Mouse (Mus musculus): Measurements from ENCODE around the gene Jund. TPM values are rescaled to one million over a fixed set of nuclear protein-coding genes. Genes with fewer than 3 reads are reported as not detected.

Jund gene
- polyA plus RNA-seq, 1 experiment: not detected

GRCm38 (mm10) chr8:70680039-70680438 lies 18.7 kb upstream of the Jund start:
- H3K4me1 ChIP-seq (ENCODE audit: control insufficient read depth, insufficient read depth, low read length): peaks cover 27% of the 10 kb centered on the region
- TF ChIP-seq CTCF (IDR thresholded peaks at IDR 0.05; ENCODE audit: insufficient read depth, low read depth, low read length) (no peak), POLR2A (IDR thresholded peaks at IDR 0.05; ENCODE audit: insufficient read depth, low read depth, low read length) (no peak)
- 93% methylated on average over 3 of the region's 3 CpGs for WGBS

GRCm38 (mm10) chr8:70681410-70681809 lies 17.3 kb upstream of the Jund start:
- peaks cover 32% of the 10 kb centered on the region for H3K4me1 ChIP-seq (ENCODE audit: control insufficient read depth, insufficient read depth, low read length)

More at GRCm38 (mm10) chr8:70680039-70680438, 18.7 kb upstream of the Jund start:
- Histone ChIP-seq H3K4me3 (ENCODE audit: insufficient read depth, low read depth, low read length) (no peak overlapping the region), H3K27ac (ENCODE audit: insufficient read depth, low read depth, low read length) (no peak overlapping the region)

DNA sequence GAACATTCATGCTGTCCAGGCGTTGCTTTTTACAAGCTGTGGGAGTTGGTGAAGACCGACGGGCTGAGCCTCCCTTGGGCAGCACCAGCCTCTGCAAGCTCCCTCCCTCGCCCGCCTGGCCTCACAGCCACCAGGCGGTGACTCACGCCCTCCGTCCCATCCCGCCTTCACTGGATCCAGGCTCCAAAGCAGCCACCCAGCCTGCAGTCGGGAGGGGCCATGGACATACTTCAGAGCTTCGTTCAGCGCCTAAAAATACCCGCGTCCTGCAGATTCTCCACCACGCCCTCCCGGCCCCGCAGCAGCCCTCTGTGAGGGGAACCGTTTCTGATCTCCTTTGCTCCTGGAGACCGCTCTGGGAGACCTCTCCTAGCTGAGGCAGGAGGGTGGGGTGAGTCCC lies 16.6 kb upstream of the Jund start:
- no peak for TF ChIP-seq POLR2A (IDR thresholded peaks at IDR 0.05; ENCODE audit: insufficient read depth, low read depth, low read length)
- TF ChIP-seq CTCF (IDR thresholded peaks at IDR 0.05; ENCODE audit: insufficient read depth, low read depth, low read length): no peak
- Histone ChIP-seq H3K4me3 (ENCODE audit: insufficient read depth, low read depth, low read length) (peak overlapping the region; percentile 16; the same call in 1 of the 2 replicates), H3K27ac (ENCODE audit: insufficient read depth, low read depth, low read length) (peak overlapping the region; percentile 77), H3K4me1 (ENCODE audit: control insufficient read depth, insufficient read depth, low read length) (peaks cover 34% of the 10 kb centered on the region)
- WGBS: 6% methylated on average over 19 of the region's 19 CpGs

More at GRCm38 (mm10) chr8:70681410-70681809, 17.3 kb upstream of the Jund start:
- Histone ChIP-seq H3K4me3 (ENCODE audit: insufficient read depth, low read depth, low read length) (no peak overlapping the region), H3K27ac (ENCODE audit: insufficient read depth, low read depth, low read length) (peak overlapping the region; percentile 77; the same call in 1 of the 2 replicates)
- 74% methylated on average over 3 of the region's 3 CpGs for WGBS
- TF ChIP-seq CTCF (IDR thresholded peaks at IDR 0.05; ENCODE audit: insufficient read depth, low read depth, low read length) (no peak), POLR2A (IDR thresholded peaks at IDR 0.05; ENCODE audit: insufficient read depth, low read depth, low read length) (no peak)

DNA sequence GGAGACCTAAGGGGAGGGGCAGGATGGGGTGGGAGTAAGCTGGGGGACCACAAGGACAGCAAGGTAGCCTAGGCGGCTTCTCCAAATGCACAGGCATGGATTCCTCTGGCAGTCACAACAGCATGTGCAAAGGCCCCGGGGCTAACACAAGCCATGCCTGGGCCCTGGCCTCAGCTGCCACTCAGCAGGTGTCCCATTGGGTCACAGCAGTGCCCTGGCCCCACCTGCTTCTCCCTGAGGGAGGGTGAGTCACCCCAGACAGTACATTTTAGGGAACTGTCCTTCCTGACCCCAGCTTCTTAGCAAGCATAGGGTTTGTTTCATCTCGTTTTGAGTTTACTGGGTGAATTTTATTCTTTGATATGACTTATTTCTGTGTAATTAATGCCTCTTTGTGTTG lies 16.1 kb upstream of the Jund start:
- WGBS: 56% methylated on average over 3 of the region's 3 CpGs
- TF ChIP-seq POLR2A (IDR thresholded peaks at IDR 0.05; ENCODE audit: insufficient read depth, low read depth, low read length) (no peak), CTCF (IDR thresholded peaks at IDR 0.05; ENCODE audit: insufficient read depth, low read depth, low read length) (no peak)

DNA sequence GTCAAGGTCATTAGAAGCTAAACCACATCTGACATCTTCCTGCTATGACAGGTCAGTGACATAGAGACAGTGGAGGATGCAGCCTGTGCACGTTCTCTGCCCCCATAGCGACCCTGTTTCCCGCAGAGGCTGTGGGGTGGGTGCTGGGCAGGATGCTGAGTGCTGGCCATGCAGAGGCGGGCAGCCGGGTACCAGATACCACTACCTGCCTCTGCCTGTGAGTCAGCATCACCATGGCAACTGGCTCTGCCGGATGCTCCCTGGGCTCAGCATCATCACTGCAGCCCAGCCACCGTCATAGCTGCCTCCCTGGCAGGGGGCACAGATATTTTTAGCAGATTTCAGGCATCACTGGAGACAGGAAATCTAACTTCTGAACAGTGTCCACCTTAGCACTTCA lies 14.5 kb upstream of the Jund start:
- no peak overlapping the region for H3K4me3 ChIP-seq (ENCODE audit: insufficient read depth, low read depth, low read length)
- TF ChIP-seq POLR2A (IDR thresholded peaks at IDR 0.05; ENCODE audit: insufficient read depth, low read depth, low read length) (0 out of 2 replicates have a peak, but pooled peaks have one; percentile 14), CTCF (IDR thresholded peaks at IDR 0.05; ENCODE audit: insufficient read depth, low read depth, low read length) (no peak)
- 13% methylated on average over 7 of the region's 7 CpGs for WGBS
- peaks cover 34% of the 10 kb centered on the region for H3K4me1 ChIP-seq (ENCODE audit: control insufficient read depth, insufficient read depth, low read length)
- peak overlapping the region; percentile 95 for H3K27ac ChIP-seq (ENCODE audit: insufficient read depth, low read depth, low read length)

More for the DNA sequence above, 16.1 kb upstream of the Jund start:
- H3K4me3 ChIP-seq (ENCODE audit: insufficient read depth, low read depth, low read length): peak overlapping the region; percentile 16; the same call in 1 of the 2 replicates
- peak overlapping the region; percentile 77 for H3K27ac ChIP-seq (ENCODE audit: insufficient read depth, low read depth, low read length)
- peaks cover 34% of the 10 kb centered on the region for H3K4me1 ChIP-seq (ENCODE audit: control insufficient read depth, insufficient read depth, low read length)

DNA sequence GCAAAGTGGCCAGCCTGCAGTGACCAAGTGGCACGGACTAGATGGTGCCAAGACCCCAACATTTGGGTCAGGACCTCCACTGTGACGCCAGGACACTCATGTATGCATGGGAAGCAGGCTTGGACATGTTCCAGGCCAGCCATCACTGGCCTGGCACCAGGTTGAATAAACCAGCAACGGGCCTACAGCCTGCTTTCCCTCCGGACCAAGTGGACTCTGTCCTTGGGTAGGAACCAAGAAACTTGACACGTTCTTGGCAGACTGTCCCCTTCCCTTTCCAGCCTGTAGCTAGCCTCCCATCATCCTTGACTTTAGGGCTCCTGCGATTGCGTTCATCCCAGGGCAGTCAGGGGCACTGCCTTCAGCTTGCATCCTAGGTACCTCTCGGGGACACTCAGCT lies 11.2 kb upstream of the Jund start:
- Histone ChIP-seq H3K4me1 (ENCODE audit: control insufficient read depth, insufficient read depth, low read length) (peaks cover 47% of the 10 kb centered on the region), H3K4me3 (ENCODE audit: insufficient read depth, low read depth, low read length) (no peak overlapping the region), H3K27ac (ENCODE audit: insufficient read depth, low read depth, low read length) (no peak overlapping the region)
- 54% methylated on average over 8 of the region's 8 CpGs for WGBS
- TF ChIP-seq CTCF (IDR thresholded peaks at IDR 0.05; ENCODE audit: insufficient read depth, low read depth, low read length) (no peak), POLR2A (IDR thresholded peaks at IDR 0.05; ENCODE audit: insufficient read depth, low read depth, low read length) (no peak)

- 92% methylated on average over 3 of the region's 3 CpGs for WGBS
- Histone ChIP-seq H3K4me3 (ENCODE audit: insufficient read depth, low read depth, low read length) (no peak overlapping the region), H3K4me1 (ENCODE audit: control insufficient read depth, insufficient read depth, low read length) (peaks cover 45% of the 10 kb centered on the region), H3K27ac (ENCODE audit: insufficient read depth, low read depth, low read length) (no peak overlapping the region)
- TF ChIP-seq POLR2A (IDR thresholded peaks at IDR 0.05; ENCODE audit: insufficient read depth, low read depth, low read length) (no peak), CTCF (IDR thresholded peaks at IDR 0.05; ENCODE audit: insufficient read depth, low read depth, low read length) (no peak)
Measured at GRCm38 (mm10) chr8:70688136-70688535, 10.6 kb upstream of the Jund start.

DNA sequence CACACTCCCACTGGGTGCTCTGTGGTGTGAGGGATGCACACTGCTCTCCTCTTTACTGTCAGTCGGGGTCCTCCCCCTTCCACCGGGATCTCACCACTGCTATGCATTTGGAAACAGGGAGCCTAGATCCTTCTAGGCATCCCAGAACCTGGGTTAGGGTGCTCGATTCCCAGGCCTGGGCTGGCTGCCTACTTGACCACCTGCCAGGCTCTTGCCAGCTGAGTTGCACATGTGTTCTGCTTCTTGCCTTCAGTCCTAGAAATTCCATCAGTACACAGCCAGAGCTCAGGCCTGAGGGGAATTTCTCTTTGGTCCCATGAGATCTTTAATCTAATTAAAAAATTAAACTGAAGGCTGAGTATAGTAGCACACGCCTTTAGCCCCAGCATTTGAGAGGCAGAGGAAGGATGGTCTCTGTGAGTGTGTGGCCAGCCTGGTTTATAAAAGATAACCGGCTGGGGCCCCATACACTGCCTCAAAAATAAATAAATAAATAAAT lies 8.8 kb upstream of the Jund start:
- peaks cover 30% of the 10 kb centered on the region for H3K4me1 ChIP-seq (ENCODE audit: control insufficient read depth, insufficient read depth, low read length)
- no peak overlapping the region for H3K27ac ChIP-seq (ENCODE audit: insufficient read depth, low read depth, low read length)
- WGBS: 63% methylated on average over 5 of the region's 5 CpGs
- H3K4me3 ChIP-seq (ENCODE audit: insufficient read depth, low read depth, low read length): no peak overlapping the region
- TF ChIP-seq CTCF (IDR thresholded peaks at IDR 0.05; ENCODE audit: insufficient read depth, low read depth, low read length) (no peak), POLR2A (IDR thresholded peaks at IDR 0.05; ENCODE audit: insufficient read depth, low read depth, low read length) (no peak)

DNA sequence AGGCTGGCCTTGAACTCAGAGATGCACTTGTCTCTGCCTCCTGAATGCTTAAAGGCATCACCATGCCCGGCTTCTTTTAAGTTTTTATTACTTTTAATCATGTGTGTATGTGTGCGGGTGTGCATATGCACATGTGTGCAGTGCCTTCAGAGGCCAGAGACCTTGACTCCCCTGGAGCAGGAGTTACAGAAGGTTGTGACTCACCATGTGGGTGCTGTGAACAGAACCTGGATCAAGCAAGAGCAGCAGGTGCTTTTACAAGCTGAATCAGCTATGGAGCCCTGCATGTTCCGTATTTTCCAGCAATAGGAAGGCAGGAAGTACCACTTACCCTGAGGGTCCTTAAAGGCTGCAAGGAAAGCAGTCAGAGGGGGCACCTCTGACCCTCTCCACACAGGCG lies 7.5 kb upstream of the Jund start:
- 73% methylated on average over 4 of the region's 4 CpGs for WGBS
- H3K4me3 ChIP-seq (ENCODE audit: insufficient read depth, low read depth, low read length): no peak overlapping the region
- H3K4me1 ChIP-seq (ENCODE audit: control insufficient read depth, insufficient read depth, low read length): peaks cover 26% of the 10 kb centered on the region
- TF ChIP-seq POLR2A (IDR thresholded peaks at IDR 0.05; ENCODE audit: insufficient read depth, low read depth, low read length) (no peak), CTCF (IDR thresholded peaks at IDR 0.05; ENCODE audit: insufficient read depth, low read depth, low read length) (no peak)
- no peak overlapping the region for H3K27ac ChIP-seq (ENCODE audit: insufficient read depth, low read depth, low read length)
